Mouse (Mus musculus) ES-E14 (cell line): Measurements from ENCODE around the gene Isoc2b.

Source experiments
- CHD2 ChIP-seq: IDR thresholded peaks from 2 replicates; pipeline ENCODE4 v1.6.1; 2014; ENCODE audit warnings: mild to moderate bottlenecking, low read depth, low read length, inconsistent platforms
- HCFC1 ChIP-seq: IDR thresholded peaks from 2 replicates; pipeline ENCODE4 v1.6.1; 2012; ENCODE audit warnings: low read length, inconsistent platforms, borderline replicate concordance; ENCODE audit not compliant: insufficient read depth
- MAFK ChIP-seq: IDR thresholded peaks from 2 replicates; pipeline ENCODE4 v1.6.1; 2014; ENCODE audit warnings: mild to moderate bottlenecking, low read depth, low read length, inconsistent platforms; ENCODE audit not compliant: insufficient read depth
- ZC3H11A ChIP-seq: IDR thresholded peaks from 2 replicates; pipeline ENCODE4 v1.6.1; 2012; ENCODE audit warnings: low read depth, mild to moderate bottlenecking, inconsistent platforms, low read length, borderline replicate concordance
- ZNF384 ChIP-seq: IDR thresholded peaks from 2 replicates; pipeline ENCODE4 v1.6.1; 2012; ENCODE audit warnings: low read depth, low read length, inconsistent platforms

- TF ChIP-seq HCFC1 (no peak), CHD2 (no peak), ZNF384 (no peak), ZC3H11A (no peak), MAFK (no peak)
Observed at GRCm38 (mm10) chr7:4919096-4919495, 49.0 kb upstream of the Isoc2b start.
